Mouse (Mus musculus): Measurements from ENCODE around the gene Hint1. TPM values are rescaled to one million over a fixed set of nuclear protein-coding genes. Genes with fewer than 3 reads are reported as not detected.
"Not testable (repeated sequence)": the region's sequence is repeated elsewhere in the genome, so short reads cannot be mapped to it uniquely, and the experiment has no call there.

Hint1 gene
- total RNA-seq (2021) = 100 to 1,000 TPM; 326 to 345 TPM

DNA sequence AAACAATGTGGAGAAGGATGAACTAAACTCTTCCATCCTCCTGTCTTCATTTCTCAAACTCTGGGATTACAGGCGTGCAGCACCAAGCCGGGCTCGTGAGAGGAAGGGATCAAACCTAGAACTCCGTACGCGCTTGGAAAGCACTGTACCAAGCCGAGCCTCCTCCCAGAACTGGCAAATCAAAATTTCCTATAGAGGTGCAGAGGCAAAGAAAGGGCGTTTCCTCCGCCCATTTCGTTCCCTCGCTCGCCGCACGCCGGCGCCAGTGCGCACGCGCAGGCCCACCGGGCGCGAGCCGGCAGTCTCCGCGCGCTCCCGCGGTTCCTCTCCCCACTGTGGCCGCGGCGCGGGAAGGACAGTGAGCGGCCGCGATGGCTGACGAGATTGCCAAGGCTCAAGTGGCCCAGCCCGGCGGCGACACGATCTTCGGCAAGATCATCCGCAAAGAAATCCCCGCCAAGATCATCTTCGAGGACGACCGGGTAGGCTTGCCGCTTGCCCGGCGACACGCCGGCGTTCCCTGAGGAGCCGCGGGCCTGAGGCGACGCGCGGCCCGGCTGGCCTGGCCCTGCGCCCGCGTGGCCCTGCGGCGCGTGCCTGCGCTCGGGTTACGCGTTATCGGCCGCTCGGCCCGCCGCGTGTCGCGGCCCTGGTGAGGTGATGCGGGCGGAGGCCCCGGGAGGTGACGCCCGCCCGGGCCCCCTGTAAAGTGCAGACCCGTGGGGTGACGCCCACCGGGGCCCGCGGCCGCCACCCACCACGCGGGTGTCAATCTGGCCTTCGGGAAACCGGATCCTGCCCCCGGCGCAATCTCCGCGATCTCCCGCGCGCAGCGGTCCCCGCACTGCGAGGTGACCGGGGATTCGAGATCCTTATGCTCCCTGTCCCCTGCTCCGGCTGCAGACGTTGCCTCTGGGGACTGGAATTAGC, at the start of gene Hint1:
TSS of gene Hint1 (plus strand) at position 265 of the 930 bp plus-strand sequence.
- DNase-seq (ENCODE audit: extremely low spot score in 1 of 2, low spot score in 2 of 2) = peak; percentile 89 to 93
- intact Hi-C loops (cut with DNase I) = loop anchor here (10.0 kb wide), 1 partner anchor 302 kb away; no protein-coding TSS in a partner anchor

GRCm38 (mm10) chr11:54817449-54817848, 48.7 kb upstream of the Hint1 start:
- DNase-seq (ENCODE audit: extremely low spot score in 1 of 2, low spot score in 2 of 2) = no peak
- intact Hi-C loops (cut with DNase I) = no loop called here

GRCm38 (mm10) chr11:54819489-54819888, 46.7 kb upstream of the Hint1 start:
- intact Hi-C loops (cut with DNase I) = no loop called here
- no peak for DNase-seq (ENCODE audit: extremely low spot score in 1 of 2, low spot score in 2 of 2)

DNA sequence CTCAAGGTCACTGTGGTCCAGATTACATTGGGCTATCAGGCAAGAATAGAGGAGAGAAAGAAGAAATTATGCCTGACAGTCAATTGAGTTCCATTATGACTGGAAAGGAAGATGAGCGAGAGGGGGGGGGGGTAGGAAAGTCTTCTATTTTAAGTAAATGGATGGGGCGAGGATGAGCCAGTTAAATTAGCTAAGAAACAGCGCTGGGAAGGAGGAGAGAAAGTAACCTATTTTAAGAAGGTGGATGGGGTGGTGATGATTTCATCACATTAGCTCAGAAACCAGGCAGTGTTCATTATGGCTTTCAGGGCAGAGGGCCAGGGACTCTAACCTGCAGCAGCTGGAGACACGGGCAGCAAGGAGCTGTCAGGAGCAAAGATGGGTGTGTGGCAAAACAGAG, 42.7 kb upstream of the Hint1 start:
- intact Hi-C loops (cut with DNase I) = no loop called here
- no peak for DNase-seq (ENCODE audit: extremely low spot score in 1 of 2, low spot score in 2 of 2)

- DNase-seq (ENCODE audit: extremely low spot score in 1 of 2, low spot score in 2 of 2) = no peak
- intact Hi-C loops (cut with DNase I) = no loop called here
Observed at GRCm38 (mm10) chr11:54825774-54826173, 40.4 kb upstream of the Hint1 start.

DNA sequence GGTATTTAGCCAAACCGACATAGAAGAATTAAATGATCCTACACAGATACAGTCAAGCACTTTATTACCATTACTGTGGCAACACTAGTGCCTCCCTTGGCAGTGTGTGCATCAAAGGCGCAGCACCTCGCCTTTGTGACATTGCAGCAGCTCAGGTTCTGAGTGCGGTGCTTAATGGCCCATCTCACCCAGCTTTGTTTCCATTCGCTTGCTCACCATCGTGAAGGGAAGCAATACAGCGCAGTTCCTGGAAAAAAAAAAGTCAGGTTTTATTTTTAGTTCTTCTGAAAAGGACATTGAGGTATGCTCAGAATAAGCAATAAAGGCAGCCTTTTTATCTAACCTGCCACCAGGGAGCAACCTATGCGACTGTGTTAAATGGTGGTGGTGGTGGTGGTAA, 39.4 kb upstream of the Hint1 start:
- no peak for DNase-seq (ENCODE audit: extremely low spot score in 1 of 2, low spot score in 2 of 2)
- intact Hi-C loops (cut with DNase I) = no loop called here

DNA sequence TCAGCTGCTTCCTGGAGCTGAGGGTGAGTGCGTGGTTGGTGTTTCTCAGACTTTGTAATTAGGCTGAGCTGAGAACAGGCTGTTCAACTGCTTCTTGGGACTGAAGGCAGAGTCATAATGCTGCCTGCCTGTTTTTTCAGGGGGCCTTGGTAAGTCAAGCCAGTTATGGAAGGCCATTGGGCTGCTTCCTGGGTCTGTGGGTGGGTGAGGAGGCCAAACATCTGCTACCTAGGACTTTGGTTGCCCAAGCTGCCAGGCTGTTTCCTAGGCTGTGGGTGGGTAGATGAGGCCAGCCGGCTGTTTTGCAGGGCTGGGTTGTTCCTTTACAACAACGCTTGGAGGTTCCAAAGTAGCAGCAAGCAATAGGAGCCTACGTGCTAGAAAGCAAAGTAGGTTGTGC, 32.4 kb upstream of the Hint1 start:
- intact Hi-C loops (cut with DNase I) = no loop called here

GRCm38 (mm10) chr11:54834596-54834995, 31.6 kb upstream of the Hint1 start:
- DNase-seq (ENCODE audit: extremely low spot score in 1 of 2, low spot score in 2 of 2) = no peak
- intact Hi-C loops (cut with DNase I) = no loop called here

More for the DNA sequence above, 32.4 kb upstream of the Hint1 start:
- peak; percentile 30 to 46 for DNase-seq (ENCODE audit: extremely low spot score in 1 of 2, low spot score in 2 of 2)

- peak in 1 of 2 experiments; percentile 77 for DNase-seq (ENCODE audit: extremely low spot score in 1 of 2, low spot score in 2 of 2)
- intact Hi-C loops (cut with DNase I) = no loop called here
Observed at GRCm38 (mm10) chr11:54836106-54836505, 30.1 kb upstream of the Hint1 start.

GRCm38 (mm10) chr11:54839696-54840095, 26.5 kb upstream of the Hint1 start:
- DNase-seq (ENCODE audit: extremely low spot score in 1 of 2, low spot score in 2 of 2) = no peak
- intact Hi-C loops (cut with DNase I) = loop anchor here (5.0 kb wide), 1 partner anchor 52 kb away; the partner anchor contains the start of gene Cdc42se2

DNA sequence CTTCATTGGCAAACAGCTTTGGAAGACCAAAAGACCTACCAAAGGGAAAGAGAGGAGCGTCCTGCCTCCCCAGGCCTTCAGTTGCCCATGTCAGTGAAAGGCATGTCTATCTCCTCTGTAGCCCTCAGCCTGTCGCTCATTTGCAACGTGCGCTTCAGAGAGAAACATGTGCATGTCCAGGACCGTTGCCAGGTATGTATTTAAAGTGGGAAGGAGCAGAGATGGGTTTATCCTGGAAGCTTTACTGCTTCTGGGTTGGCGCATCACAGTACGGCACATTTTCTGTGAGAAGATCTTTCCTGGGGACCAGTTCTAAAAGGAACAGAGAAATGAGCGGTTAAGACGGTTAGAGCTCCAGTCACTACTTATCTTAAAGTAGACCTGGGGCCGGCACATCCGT, 25.3 kb upstream of the Hint1 start:
- DNase-seq (ENCODE audit: extremely low spot score in 1 of 2, low spot score in 2 of 2) = no peak
- intact Hi-C loops (cut with DNase I) = loop anchor here (5.0 kb wide), 1 partner anchor 54 kb away; the partner anchor contains the start of gene Cdc42se2

GRCm38 (mm10) chr11:54844424-54844823, 21.8 kb upstream of the Hint1 start:
- no peak for DNase-seq (ENCODE audit: extremely low spot score in 1 of 2, low spot score in 2 of 2)
- intact Hi-C loops (cut with DNase I) = loop anchor here (5.0 kb wide), 1 partner anchor 57 kb away; the partner anchor contains the start of gene Cdc42se2

- no peak for DNase-seq (ENCODE audit: extremely low spot score in 1 of 2, low spot score in 2 of 2)
- intact Hi-C loops (cut with DNase I) = loop anchor here (5.0 kb wide), 1 partner anchor 58 kb away; the partner anchor contains the start of gene Cdc42se2
Observed at GRCm38 (mm10) chr11:54844959-54845358, 21.2 kb upstream of the Hint1 start.

DNA sequence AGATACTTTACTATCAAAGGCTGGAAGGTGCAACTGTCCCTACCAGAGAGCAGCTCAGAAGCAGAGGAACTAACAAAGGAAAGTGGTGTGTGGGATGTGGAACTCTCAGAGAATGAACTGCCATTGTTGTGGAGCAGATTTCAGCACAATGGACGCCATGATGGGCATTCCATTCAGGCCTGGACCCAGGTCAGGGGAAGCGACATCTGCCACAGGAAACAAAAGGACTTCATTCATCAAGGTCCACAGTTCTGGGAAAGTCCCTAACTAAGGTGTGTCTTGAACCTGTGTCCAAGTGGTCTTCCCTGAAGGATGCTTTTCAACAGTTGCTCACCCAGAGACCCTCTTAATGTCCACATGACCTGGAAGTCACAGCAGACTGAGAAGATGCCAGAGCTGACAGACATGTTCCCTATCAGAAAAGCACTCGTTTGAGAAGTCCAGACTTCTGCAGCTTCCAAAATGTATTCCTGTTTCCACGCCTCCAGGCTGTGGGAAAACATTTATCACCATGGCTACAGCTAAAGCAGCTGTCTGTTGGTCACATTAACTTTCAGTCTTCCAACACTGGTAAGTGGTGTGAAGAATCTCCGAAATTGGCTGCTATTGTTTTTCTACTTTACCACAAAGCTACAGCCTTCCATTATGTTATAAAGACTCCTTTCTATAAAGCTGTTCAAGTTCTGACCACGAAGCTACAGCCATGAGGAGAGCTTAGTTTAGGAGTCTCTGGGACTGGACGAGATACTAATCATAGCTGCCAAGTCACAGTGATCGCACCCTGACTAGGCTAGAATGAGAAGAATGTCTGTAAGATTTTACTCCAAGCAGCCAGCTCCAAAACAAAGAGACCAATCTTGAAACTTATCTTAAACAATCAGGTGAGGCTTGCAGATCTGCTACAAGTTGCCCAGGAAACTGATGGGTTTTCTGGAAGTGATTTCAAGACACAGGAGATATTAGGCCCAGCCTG, 20.4 kb upstream of the Hint1 start:
- intact Hi-C loops (cut with DNase I) = no loop called here
- DNase-seq (ENCODE audit: extremely low spot score in 1 of 2, low spot score in 2 of 2) = no peak

GRCm38 (mm10) chr11:54849961-54850758, 16.0 kb upstream of the Hint1 start:
- intact Hi-C loops (cut with DNase I) = no loop called here
- no peak for DNase-seq (ENCODE audit: extremely low spot score in 1 of 2, low spot score in 2 of 2)

DNA sequence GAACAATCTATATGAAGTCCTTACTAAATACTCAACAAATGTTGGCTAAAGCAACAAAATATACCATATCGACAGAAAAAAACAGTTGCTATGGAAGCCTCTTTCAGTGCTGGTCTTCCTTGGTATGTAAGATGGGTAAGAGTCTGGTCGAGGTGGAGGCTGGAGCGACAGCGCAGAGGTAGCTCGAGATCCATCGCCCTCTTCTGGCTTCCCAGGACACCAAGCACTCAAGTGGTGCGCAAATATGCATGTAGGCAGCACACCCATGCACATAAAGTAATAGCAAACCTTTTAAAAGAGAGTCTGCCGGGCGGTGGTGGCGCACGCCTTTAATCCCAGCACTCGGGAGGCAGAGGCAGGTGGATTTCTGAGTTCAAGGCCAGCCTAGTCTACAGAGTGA, 14.5 kb upstream of the Hint1 start:
- no peak for DNase-seq (ENCODE audit: extremely low spot score in 1 of 2, low spot score in 2 of 2)
- intact Hi-C loops (cut with DNase I) = no loop called here

- DNase-seq (ENCODE audit: extremely low spot score in 1 of 2, low spot score in 2 of 2); intact Hi-C loops (cut with DNase I): not testable (repeated sequence)
Observed at GRCm38 (mm10) chr11:54858880-54859279, 7.3 kb upstream of the Hint1 start.
